Mouse (Mus musculus): ENCODE measurements around the gene Kdelr3. TPM values are rescaled to one million over a fixed set of nuclear protein-coding genes. Genes with fewer than 3 reads are reported as not detected.

Gene Kdelr3
- polyA plus RNA-seq, 1 experiment from 2014 or later: 49.6 TPM

GRCm38 (mm10) chr15:79493527-79493926 lies 22.7 kb upstream of the Kdelr3 start:
- H3K27ac ChIP-seq (ENCODE audit: poor library complexity, severe bottlenecking): no peak overlapping the region
- H3K4me1 ChIP-seq (replicated peaks): peaks cover 18% of the 10 kb centered on the region
- H3K9ac ChIP-seq: no peak overlapping the region
- H3K9me3 ChIP-seq (replicated peaks): no peaks in the 10 kb centered on the region
- ATAC-seq (ENCODE audit: insufficient number of reproducible peaks, low FRiP score): no peak
- peaks cover 94% of the 10 kb centered on the region for H3K27me3 ChIP-seq (replicated peaks)
- 33% methylated on average over 18 of the region's 18 CpGs for WGBS
- H3K4me3 ChIP-seq: no peak overlapping the region
- peak overlapping the region; percentile 44 for H3K4me2 ChIP-seq
- H3K36me3 ChIP-seq: no peaks in the 10 kb centered on the region

DNA sequence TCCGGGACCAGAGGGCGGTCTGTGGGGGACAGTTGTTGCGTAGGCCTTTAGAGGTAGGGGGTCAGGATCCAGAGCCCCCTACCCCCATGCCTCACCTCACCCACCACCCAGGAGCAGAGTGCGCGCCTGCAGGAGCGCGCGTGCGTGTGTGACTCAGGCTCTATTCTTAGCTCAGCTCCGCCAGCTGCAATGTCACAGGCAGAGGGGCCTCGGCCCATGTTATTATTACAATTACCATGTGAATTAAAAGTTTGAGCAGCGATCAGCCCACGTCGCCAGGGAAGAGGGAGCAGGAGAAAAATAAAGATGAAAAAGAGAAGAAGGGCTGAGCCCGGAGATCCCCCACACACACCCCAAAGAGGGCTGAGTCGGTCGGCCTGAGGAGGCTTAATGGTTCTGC lies 16.1 kb upstream of the Kdelr3 start:
- Histone ChIP-seq H3K27me3 (replicated peaks) (peaks cover 92% of the 10 kb centered on the region), H3K36me3 (no peaks in the 10 kb centered on the region), H3K9me3 (replicated peaks) (no peaks in the 10 kb centered on the region), H3K4me1 (replicated peaks) (peaks cover 52% of the 10 kb centered on the region), H3K4me3 (no peak overlapping the region), H3K27ac (ENCODE audit: poor library complexity, severe bottlenecking) (no peak overlapping the region), H3K9ac (no peak overlapping the region; the same call in 1 of the 2 replicates), H3K4me2 (peak overlapping the region; percentile 8; the same call in 1 of the 2 replicates)
- WGBS: 60% methylated on average over 17 of the region's 17 CpGs
- ATAC-seq (ENCODE audit: insufficient number of reproducible peaks, low FRiP score): no peak

- 8% methylated on average over 18 of the region's 18 CpGs for WGBS
- no peaks in the 10 kb centered on the region for H3K9me3 ChIP-seq (replicated peaks)
- peaks cover 92% of the 10 kb centered on the region for H3K27me3 ChIP-seq (replicated peaks)
- H3K9ac ChIP-seq: no peak overlapping the region
- peak overlapping the region; percentile 27; the same call in 1 of the 2 replicates for H3K4me2 ChIP-seq
- ATAC-seq (ENCODE audit: insufficient number of reproducible peaks, low FRiP score): no peak
- H3K27ac ChIP-seq (ENCODE audit: poor library complexity, severe bottlenecking): no peak overlapping the region
- no peaks in the 10 kb centered on the region for H3K36me3 ChIP-seq
- peaks cover 67% of the 10 kb centered on the region for H3K4me1 ChIP-seq (replicated peaks)
- no peak overlapping the region for H3K4me3 ChIP-seq
Measured at GRCm38 (mm10) chr15:79502891-79503341, 13.3 kb upstream of the Kdelr3 start.

GRCm38 (mm10) chr15:79503438-79503837 lies 12.8 kb upstream of the Kdelr3 start:
- no peak for ATAC-seq (ENCODE audit: insufficient number of reproducible peaks, low FRiP score)
- Histone ChIP-seq H3K27ac (ENCODE audit: poor library complexity, severe bottlenecking) (no peak overlapping the region), H3K4me1 (replicated peaks) (peaks cover 62% of the 10 kb centered on the region), H3K4me2 (no peak overlapping the region), H3K9ac (no peak overlapping the region), H3K9me3 (replicated peaks) (no peaks in the 10 kb centered on the region), H3K36me3 (no peaks in the 10 kb centered on the region), H3K4me3 (no peak overlapping the region), H3K27me3 (replicated peaks) (peaks cover 92% of the 10 kb centered on the region)
- WGBS: 67% methylated on average over 5 of the region's 5 CpGs

GRCm38 (mm10) chr15:79504707-79505452 lies 11.3 kb upstream of the Kdelr3 start, which contains the start of gene Kcnj4:
Kcnj4 (minus strand) TSS chr15:79505241.
- Histone ChIP-seq H3K36me3 (no peaks in the 10 kb centered on the region), H3K4me1 (replicated peaks) (peaks cover 51% of the 10 kb centered on the region), H3K9me3 (replicated peaks) (no peaks in the 10 kb centered on the region), H3K9ac (peak within 1 kb of the TSS; percentile 64), H3K27ac (ENCODE audit: poor library complexity, severe bottlenecking) (no peak within 1 kb of the TSS), H3K27me3 (replicated peaks) (peaks cover 86% of the 10 kb centered on the region), H3K4me2 (peak within 1 kb of the TSS; percentile 100), H3K4me3 (peak within 1 kb of the TSS; percentile 55)
- WGBS: 2% methylated on average over 60 of the region's 60 CpGs
- no peak for ATAC-seq (ENCODE audit: insufficient number of reproducible peaks, low FRiP score)

DNA sequence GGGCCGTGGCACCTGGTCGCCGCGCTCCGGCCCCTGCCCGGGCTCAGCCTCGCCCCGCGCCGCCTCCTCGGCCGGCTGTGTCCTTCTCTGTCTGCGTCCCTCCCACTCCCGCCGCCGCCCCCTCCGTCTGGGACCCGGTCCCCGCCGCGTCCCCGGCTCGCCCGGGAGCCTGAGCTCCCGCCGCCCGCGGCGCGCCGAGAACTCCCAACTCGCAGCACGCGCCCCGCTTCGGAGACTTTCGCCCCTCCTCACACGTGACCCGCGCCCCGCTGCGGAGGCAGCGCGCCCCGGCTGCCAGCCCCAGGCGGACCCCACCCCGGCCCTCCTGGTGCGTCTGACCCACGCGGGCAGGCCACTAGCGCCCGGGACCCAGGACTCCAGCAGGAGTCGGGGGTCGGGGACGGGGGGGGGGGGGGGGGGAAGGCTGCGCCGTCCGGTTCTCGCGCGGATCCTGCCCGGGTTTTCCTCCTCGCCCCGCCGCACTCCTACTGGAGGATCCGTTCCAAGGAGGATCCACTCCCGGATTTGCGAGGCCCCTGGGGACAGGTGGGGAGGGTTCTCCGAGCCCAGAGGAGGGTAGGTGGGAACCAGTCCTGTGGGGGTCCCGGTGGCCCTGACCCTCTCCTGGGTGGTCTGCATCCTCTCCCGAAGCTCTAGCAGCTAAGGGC lies 10.5 kb upstream of the Kdelr3 start:
- Histone ChIP-seq H3K36me3 (no peaks in the 10 kb centered on the region), H3K9me3 (replicated peaks) (no peaks in the 10 kb centered on the region), H3K27me3 (replicated peaks) (peaks cover 90% of the 10 kb centered on the region), H3K9ac (peak overlapping the region; percentile 64), H3K4me3 (peak overlapping the region; percentile 55), H3K4me1 (replicated peaks) (peaks cover 48% of the 10 kb centered on the region), H3K27ac (ENCODE audit: poor library complexity, severe bottlenecking) (no peak overlapping the region), H3K4me2 (peak overlapping the region; percentile 100)
- peak; percentile 16 for ATAC-seq (ENCODE audit: insufficient number of reproducible peaks, low FRiP score)
- WGBS: under 1% methylated on average over 60 of the region's 71 CpGs

- H3K4me2 ChIP-seq: peak overlapping the region; percentile 100; the same call in 1 of the 2 replicates
- peaks cover 49% of the 10 kb centered on the region for H3K4me1 ChIP-seq (replicated peaks)
- H3K27me3 ChIP-seq (replicated peaks): peaks cover 90% of the 10 kb centered on the region
- no peak overlapping the region for H3K9ac ChIP-seq
- 43% methylated on average over 7 of the region's 7 CpGs for WGBS
- no peak overlapping the region for H3K27ac ChIP-seq (ENCODE audit: poor library complexity, severe bottlenecking)
- no peak overlapping the region for H3K4me3 ChIP-seq
- no peaks in the 10 kb centered on the region for H3K9me3 ChIP-seq (replicated peaks)
- H3K36me3 ChIP-seq: no peaks in the 10 kb centered on the region
- no peak for ATAC-seq (ENCODE audit: insufficient number of reproducible peaks, low FRiP score)
Measured at GRCm38 (mm10) chr15:79506460-79506859, 9.8 kb upstream of the Kdelr3 start.

GRCm38 (mm10) chr15:79507055-79507828 lies 9.0 kb upstream of the Kdelr3 start:
- WGBS: 48% methylated on average over 29 of the region's 31 CpGs
- Histone ChIP-seq H3K9ac (no peak overlapping the region), H3K4me3 (no peak overlapping the region), H3K36me3 (no peaks in the 10 kb centered on the region), H3K27me3 (replicated peaks) (peaks cover 86% of the 10 kb centered on the region), H3K9me3 (replicated peaks) (no peaks in the 10 kb centered on the region), H3K27ac (ENCODE audit: poor library complexity, severe bottlenecking) (no peak overlapping the region), H3K4me2 (no peak overlapping the region), H3K4me1 (replicated peaks) (peaks cover 53% of the 10 kb centered on the region)
- ATAC-seq (ENCODE audit: insufficient number of reproducible peaks, low FRiP score): no peak

GRCm38 (mm10) chr15:79509998-79510397 lies 6.2 kb upstream of the Kdelr3 start:
- no peaks in the 10 kb centered on the region for H3K9me3 ChIP-seq (replicated peaks)
- H3K4me3 ChIP-seq: no peak overlapping the region
- no peak for ATAC-seq (ENCODE audit: insufficient number of reproducible peaks, low FRiP score)
- H3K4me2 ChIP-seq: peak overlapping the region; percentile 24; the same call in 1 of the 2 replicates
- H3K9ac ChIP-seq: no peak overlapping the region
- no peak overlapping the region for H3K27ac ChIP-seq (ENCODE audit: poor library complexity, severe bottlenecking)
- 14% methylated on average over 6 of the region's 6 CpGs for WGBS
- peaks cover 33% of the 10 kb centered on the region for H3K4me1 ChIP-seq (replicated peaks)
- H3K27me3 ChIP-seq (replicated peaks): peaks cover 86% of the 10 kb centered on the region
- no peaks in the 10 kb centered on the region for H3K36me3 ChIP-seq

- Histone ChIP-seq H3K27ac (ENCODE audit: poor library complexity, severe bottlenecking) (no peak overlapping the region), H3K27me3 (replicated peaks) (peaks cover 86% of the 10 kb centered on the region), H3K9ac (no peak overlapping the region), H3K9me3 (replicated peaks) (no peaks in the 10 kb centered on the region), H3K4me2 (peak overlapping the region; percentile 24; the same call in 1 of the 2 replicates), H3K4me1 (replicated peaks) (peaks cover 31% of the 10 kb centered on the region), H3K4me3 (no peak overlapping the region), H3K36me3 (no peaks in the 10 kb centered on the region)
- no peak for ATAC-seq (ENCODE audit: insufficient number of reproducible peaks, low FRiP score)
- WGBS: 76% methylated on average over 7 of the region's 7 CpGs
Measured at GRCm38 (mm10) chr15:79510425-79510824, 5.8 kb upstream of the Kdelr3 start.

Measured in heart, embryonic 12.5 days (tissue).